Mouse (Mus musculus): ENCODE data around the gene Sbf1. TPM values are rescaled to one million over a fixed set of nuclear protein-coding genes. Genes with fewer than 3 reads are reported as not detected.
A peak's percentile ranks its signal among the peaks of the same experiment; 100 is the strongest.

The Sbf1 gene
- total RNA-seq, 2 experiments from 2014 or later: 356 to 361 TPM

GRCm38 (mm10) chr15:89239751-89240392 lies 75.2 kb downstream of the Sbf1 start:
- Histone ChIP-seq H3K27ac (peak overlapping the region; percentile 25; the same call in 1 of the 2 replicates), H3K4me3 (no peak overlapping the region)
- DNase-seq (ENCODE audit: low spot score in 2 of 2): no peak
- TF ChIP-seq CTCF (conservative IDR thresholded peaks at IDR 0.05): no peak

Small RNA genes lying within 50 kb of the gene (microRNA-seq; reads per million reads assigned to microRNA genes)
- gene Mir6959: 4.2 to 5.4 reads per million in 2 experiments

Other genes starting within 250 kb of the Sbf1 start
- gene Trabd, start 240.2 kb downstream of the Sbf1 start, total RNA-seq (2021): 10 to 100 TPM; 21.4 to 24.2 TPM
- 10 to 100 TPM; 21.2 to 22.0 TPM for gene Selenoo, start 226.2 kb downstream of the Sbf1 start, total RNA-seq (2021)
- gene Tubgcp6, start 192.2 kb downstream of the Sbf1 start, total RNA-seq (2021): 10 to 100 TPM; 31.0 to 31.5 TPM
- gene Hdac10, start 186.6 kb downstream of the Sbf1 start, total RNA-seq (2021): 10 to 100 TPM; 16.3 to 17.9 TPM
- gene Mapk12, start 174.6 kb downstream of the Sbf1 start, total RNA-seq (2021): 1 to 10 TPM; 4.4 to 5.6 TPM
- gene Mapk11, start 165.7 kb downstream of the Sbf1 start, total RNA-seq (2021): 10 to 100 TPM; 21.6 to 25.8 TPM
- 10 to 100 TPM; 49.7 to 59.1 TPM for gene Plxnb2, start 134.5 kb downstream of the Sbf1 start, total RNA-seq (2021)
- gene Dennd6b, start 118.8 kb downstream of the Sbf1 start, total RNA-seq (2021): 10 to 100 TPM; 39.6 to 41.5 TPM
- gene Ppp6r2, start 103.8 kb downstream of the Sbf1 start, total RNA-seq (2021): 100 to 1,000 TPM; 170 to 172 TPM
- not detected for gene Adm2, start 7.4 kb upstream of the Sbf1 start, total RNA-seq (2021)
- not detected for gene Miox, start 19.1 kb upstream of the Sbf1 start, total RNA-seq (2021)
- 10 to 100 TPM; 14.8 to 20.0 TPM for gene Lmf2, start 40.3 kb upstream of the Sbf1 start, total RNA-seq (2021)
- 100 to 1,000 TPM in 1 of 2 experiments, 10 to 100 TPM in 1; 97.6 to 101 TPM for gene Ncaph2, start 40.4 kb upstream of the Sbf1 start, total RNA-seq (2021)
- gene Sco2, start 58.5 kb upstream of the Sbf1 start, total RNA-seq (2021): 10 to 100 TPM; 28.7 to 33.3 TPM
- gene Tymp, start 61.7 kb upstream of the Sbf1 start, total RNA-seq (2021): 1 to 10 TPM; 1.3 TPM
- 1 to 10 TPM; 1.9 to 2.9 TPM for gene Odf3b, start 64.0 kb upstream of the Sbf1 start, total RNA-seq (2021)
- gene Klhdc7b, start 69.6 kb upstream of the Sbf1 start, total RNA-seq (2021): under 1 TPM; 0.59 to 0.71 TPM
- gene Syce3, start 95.2 kb upstream of the Sbf1 start, total RNA-seq (2021): not detected
- gene Cpt1b, start 110.6 kb upstream of the Sbf1 start, total RNA-seq (2021): 1 to 10 TPM; 1.3 to 3.1 TPM
- 1 to 10 TPM; 1.8 to 3.4 TPM for gene C730034F03Rik, start 114.3 kb upstream of the Sbf1 start, total RNA-seq (2021)
- under 1 TPM in 1 of 2 experiments, not detected in 1; 0.66 TPM for gene Gm44502, start 114.4 kb upstream of the Sbf1 start, total RNA-seq (2021)
- 10 to 100 TPM; 38.9 to 48.2 TPM for gene Chkb, start 114.6 kb upstream of the Sbf1 start, total RNA-seq (2021)
- 100 to 1,000 TPM; 254 to 279 TPM for gene Mapk8ip2, start 138.6 kb upstream of the Sbf1 start, total RNA-seq (2021)
- gene Arsa, start 162.1 kb upstream of the Sbf1 start, total RNA-seq (2021): 10 to 100 TPM; 29.2 to 31.4 TPM
- 100 to 1,000 TPM; 243 to 251 TPM for gene Shank3, start 184.3 kb upstream of the Sbf1 start, total RNA-seq (2021)